Mouse (Mus musculus) heart, adult 9 months (tissue): Measurements from ENCODE around the gene Scp2.
"Not testable (repeated sequence)": the region's sequence is repeated elsewhere in the genome, so short reads cannot be mapped to it uniquely, and the experiment has no call there.

Experiments
- DNase-seq, 2 experiments: peaks; one replicate each; pipeline ENCODE4 v3.0.0; 2022; ENCODE audit warnings: low spot score in 2 of 2

Scp2 gene

GRCm38 (mm10) chr4:108144880-108145279 lies at the start of gene Scp2:
Gene Scp2 (minus strand): TSS chr4:108144998.
- DNase-seq: no peak

GRCm38 (mm10) chr4:108192821-108193323 lies 48.1 kb upstream of the Scp2 start:
- no peak for DNase-seq

GRCm38 (mm10) chr4:108182278-108182677 lies 37.5 kb upstream of the Scp2 start:
- no peak for DNase-seq

DNA sequence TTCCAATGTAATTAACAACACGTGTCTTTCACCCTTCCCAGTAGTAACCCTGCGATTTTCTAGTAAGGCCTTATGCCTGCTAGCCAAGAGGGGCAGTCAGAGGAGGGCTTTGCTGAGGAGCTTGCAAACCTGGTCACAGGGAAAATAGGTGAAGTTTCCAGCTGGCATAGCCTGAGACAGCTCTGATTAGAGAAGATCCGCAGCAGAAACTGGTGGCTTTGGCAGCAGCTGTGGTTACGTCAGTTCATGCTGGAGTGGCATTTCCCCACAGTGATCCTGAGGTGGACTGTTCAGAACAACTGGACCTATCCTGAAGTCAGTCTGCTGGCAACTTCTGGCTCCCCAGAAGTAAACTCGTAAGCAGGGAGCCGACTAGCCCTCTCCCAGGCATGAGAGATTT lies 23.3 kb upstream of the Scp2 start:
- DNase-seq: no peak

- no peak for DNase-seq
Observed at GRCm38 (mm10) chr4:108166874-108167273, 22.1 kb upstream of the Scp2 start.

GRCm38 (mm10) chr4:108165152-108165895 lies 20.5 kb upstream of the Scp2 start, which contains the start of gene Echdc2:
Gene Echdc2 (plus strand): TSS chr4:108165437.
- DNase-seq: peak; percentile 24 to 33

GRCm38 (mm10) chr4:108163291-108163690 lies 18.5 kb upstream of the Scp2 start:
- no peak for DNase-seq

GRCm38 (mm10) chr4:108161936-108162335 lies 17.1 kb upstream of the Scp2 start:
- DNase-seq: no peak

- DNase-seq: not testable (repeated sequence)
Observed at GRCm38 (mm10) chr4:108155141-108155540, 10.3 kb upstream of the Scp2 start.

GRCm38 (mm10) chr4:108145554-108145953 lies 756 bp upstream of the Scp2 start:
- not testable (repeated sequence) for DNase-seq

- no peak for DNase-seq
Observed at GRCm38 (mm10) chr4:108143778-108144177, 1.0 kb downstream of the Scp2 start.

- not testable (repeated sequence) for DNase-seq
Observed at GRCm38 (mm10) chr4:108143178-108143577, 1.6 kb downstream of the Scp2 start.

- DNase-seq: no peak
Observed at GRCm38 (mm10) chr4:108136938-108137337, 7.9 kb downstream of the Scp2 start.

DNA sequence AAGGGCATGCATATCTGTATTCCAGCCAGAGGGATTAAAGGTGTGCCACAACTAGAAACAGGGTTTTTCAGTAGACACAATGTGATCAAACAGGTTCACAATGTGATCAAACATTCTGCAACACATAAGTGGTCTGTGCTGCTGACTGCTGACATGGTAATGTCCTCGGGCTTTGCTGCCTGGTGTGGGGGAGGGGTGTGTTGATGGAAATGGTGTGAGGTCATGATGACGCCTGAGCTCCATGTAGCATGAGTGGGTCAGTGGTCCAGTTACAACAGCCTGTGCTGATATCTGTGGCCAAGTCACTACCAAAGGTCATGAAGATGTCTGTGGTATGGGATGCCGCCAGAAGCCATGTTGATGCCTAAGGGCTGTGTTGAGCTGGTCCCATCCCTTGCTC lies 14.3 kb downstream of the Scp2 start:
- no peak for DNase-seq

- peak; percentile 10 to 18 for DNase-seq
Observed at GRCm38 (mm10) chr4:108128339-108128738, 16.5 kb downstream of the Scp2 start.

DNA sequence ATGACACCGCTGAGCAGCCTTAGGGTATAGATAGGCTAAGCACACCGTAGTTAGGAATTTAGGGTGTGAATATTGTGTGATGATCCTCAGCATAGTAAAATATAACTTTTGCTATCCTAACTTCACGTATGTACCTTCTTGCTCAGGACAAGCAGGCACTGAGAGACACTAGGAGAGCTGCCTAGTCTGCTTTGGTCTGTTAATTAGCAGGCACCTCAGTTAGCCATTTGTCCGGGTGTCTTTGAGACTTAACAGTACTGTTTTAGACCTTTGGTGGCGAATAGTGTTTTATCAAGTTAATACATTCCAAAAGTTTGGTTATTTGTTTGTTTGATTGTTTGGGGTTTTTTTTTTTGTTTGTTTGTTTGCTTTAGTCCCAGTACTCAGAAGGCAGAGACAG lies 17.3 kb downstream of the Scp2 start:
- no peak for DNase-seq

DNA sequence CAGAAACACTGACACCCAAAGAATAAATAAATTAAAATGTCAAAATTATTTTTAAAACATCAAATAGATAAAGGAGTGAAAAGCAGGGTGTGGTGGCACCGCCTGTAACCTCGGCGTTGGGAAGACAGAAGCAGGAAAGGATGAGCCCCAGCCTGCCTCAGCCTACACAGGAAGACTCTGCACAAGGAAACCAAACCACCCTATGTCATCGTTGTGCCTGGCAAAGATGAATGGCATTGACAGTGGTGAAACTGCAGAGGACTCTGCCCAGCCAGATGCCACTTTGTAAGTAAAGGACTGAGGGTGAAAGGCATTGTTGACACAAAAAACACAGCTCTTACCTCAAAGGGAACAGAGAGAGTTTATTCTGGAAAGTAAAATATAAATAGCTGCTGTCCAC lies 18.5 kb downstream of the Scp2 start:
- DNase-seq: no peak

DNA sequence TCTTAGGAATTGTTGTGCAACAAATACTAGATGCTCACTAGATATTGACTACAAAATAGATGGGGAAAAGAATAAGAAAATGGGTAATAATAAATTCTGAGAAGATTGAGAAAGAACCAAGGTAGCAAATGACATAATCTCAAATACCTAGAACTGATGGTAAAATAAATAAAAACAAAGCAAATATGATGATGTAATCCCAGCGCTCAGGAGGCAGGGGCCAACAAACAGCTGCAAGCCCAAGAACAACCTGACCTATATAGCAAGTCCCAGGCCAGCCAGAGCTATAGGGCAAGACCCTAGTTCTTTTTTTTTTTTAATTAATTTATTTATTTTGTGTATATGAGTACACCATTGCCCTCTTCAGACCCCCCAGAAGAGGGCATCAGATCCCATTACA lies 20.7 kb downstream of the Scp2 start:
- DNase-seq: no peak

DNA sequence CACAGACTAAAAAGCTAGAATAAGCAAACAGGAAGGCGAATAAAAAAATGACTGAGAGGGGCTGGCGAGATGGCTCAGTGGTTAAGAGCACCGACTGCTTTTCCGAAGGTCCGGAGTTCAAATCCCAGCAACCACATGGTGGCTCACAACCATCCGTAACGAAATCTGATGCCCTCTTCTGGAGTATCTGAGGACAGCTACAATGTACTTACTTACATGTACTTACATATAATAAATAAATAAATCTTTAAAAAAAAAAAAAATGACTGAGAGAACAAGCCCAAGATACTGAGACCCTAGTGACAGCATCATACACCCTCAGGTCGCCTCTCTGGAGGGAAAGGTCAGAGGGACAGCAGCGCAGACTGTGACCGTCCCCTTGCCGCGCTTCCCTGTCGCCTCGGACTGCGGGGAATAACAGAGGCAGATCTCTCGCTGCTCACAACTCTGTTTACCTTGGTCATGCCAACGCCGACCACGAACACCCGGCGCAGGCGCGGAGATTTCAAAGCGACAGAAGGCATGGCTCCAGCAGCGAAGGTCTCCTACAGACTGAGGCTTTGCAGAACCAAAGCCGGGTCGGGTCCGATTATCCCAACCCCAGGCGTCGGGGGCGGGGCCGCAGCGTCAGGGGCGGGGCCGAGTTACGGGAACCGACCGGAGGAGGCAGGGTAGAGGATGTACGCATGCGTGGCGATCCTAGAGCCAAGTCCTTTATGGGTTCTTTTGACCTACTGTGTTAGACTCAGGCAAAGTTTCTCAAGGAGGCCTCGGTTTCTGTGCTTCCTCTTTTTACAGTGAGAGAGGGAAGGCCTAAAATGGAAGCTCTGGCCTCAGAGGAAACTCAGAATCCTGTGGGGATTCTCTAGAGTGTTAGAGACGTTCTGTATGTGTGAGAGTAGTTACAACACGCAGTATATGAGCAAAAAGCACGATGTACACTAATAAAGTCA lies 26.6 kb downstream of the Scp2 start:
- DNase-seq: peak; percentile 94 to 95

- no peak for DNase-seq
Observed at GRCm38 (mm10) chr4:108117488-108117887, 27.3 kb downstream of the Scp2 start.

GRCm38 (mm10) chr4:108116466-108116865 lies 28.3 kb downstream of the Scp2 start:
- no peak for DNase-seq

DNA sequence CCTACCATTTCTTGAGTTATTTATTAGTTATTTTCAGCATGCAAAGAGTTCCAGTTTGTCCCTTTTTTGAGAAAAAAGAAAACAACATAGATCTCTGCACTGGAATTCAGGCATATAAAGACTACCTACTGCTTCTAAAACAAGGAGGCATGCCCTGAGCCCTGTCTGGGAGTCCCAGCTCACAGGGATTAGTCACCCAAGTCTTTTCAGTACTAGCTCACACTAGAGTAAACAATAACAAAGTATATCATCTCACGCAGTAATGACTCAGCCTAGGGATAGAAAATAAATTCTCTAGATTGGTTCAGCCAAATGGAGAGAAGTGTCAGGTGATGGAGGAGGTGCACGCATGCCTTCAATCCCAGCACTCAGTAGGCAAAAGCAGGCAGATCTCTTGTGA lies 34.1 kb downstream of the Scp2 start:
- DNase-seq: no peak
